Mouse (Mus musculus) megakaryocyte, embryonic 14.5 days (primary cell): ENCODE measurements around the gene Igsf6. TPM values are rescaled to one million over a fixed set of nuclear protein-coding genes. Genes with fewer than 3 reads are reported as not detected.
A peak's percentile ranks its signal among the peaks of the same experiment; 100 is the strongest.

Source experiments
- H3K27me3 ChIP-seq: replicated peaks from 2 replicates; pipeline ENCODE3; 2012; ENCODE audit warnings: inconsistent platforms
- H3K36me3 ChIP-seq: replicated peaks from 2 replicates; pipeline ENCODE3; 2012; ENCODE audit warnings: low read length, inconsistent platforms, mixed read lengths
- H3K4me1 ChIP-seq: 2 replicates; pipeline ENCODE4 v1.6.1; 2012; ENCODE audit warnings: inconsistent platforms
- H3K4me3 ChIP-seq: replicated peaks from 2 replicates; pipeline ENCODE3; 2012; ENCODE audit warnings: moderate library complexity, mild to moderate bottlenecking, inconsistent platforms
- H3K9me3 ChIP-seq: 2 replicates; pipeline ENCODE4 v1.6.1; 2012; ENCODE audit warnings: inconsistent platforms
- FLI1 ChIP-seq: IDR thresholded peaks from 2 replicates; pipeline ENCODE4 v1.6.1; 2012; ENCODE audit warnings: low read length, inconsistent platforms, mixed read lengths
- GATA1 ChIP-seq: IDR thresholded peaks from 3 replicates; pipeline ENCODE4 v1.6.1; 2012; ENCODE audit warnings: mixed read lengths, low read length, inconsistent platforms, borderline replicate concordance
- polyA plus RNA-seq: library from polyadenylated mRNA; stranded (reverse); fragments of >175 nt; gene quantifications from 2 replicates; pipeline ENCODE4 v1.2.3, GENCODE M21; 2012; ENCODE audit warnings: low replicate concordance; ENCODE audit not compliant: insufficient read depth

Gene Igsf6
- polyA plus RNA-seq, 1 experiment, result 6.0 TPM

GRCm38 (mm10) chr7:121084840-121085453 lies 10.6 kb upstream of the Igsf6 start:
- Histone ChIP-seq H3K27me3 (peaks cover 16% of the 10 kb centered on the region), H3K9me3 (no peaks in the 10 kb centered on the region), H3K4me1 (peaks cover 8% of the 10 kb centered on the region; the same call in 1 of the 2 replicates), H3K36me3 (no peaks in the 10 kb centered on the region), H3K4me3 (no peak overlapping the region)
- TF ChIP-seq FLI1, result no peak
- TF ChIP-seq GATA1, result no peak

DNA sequence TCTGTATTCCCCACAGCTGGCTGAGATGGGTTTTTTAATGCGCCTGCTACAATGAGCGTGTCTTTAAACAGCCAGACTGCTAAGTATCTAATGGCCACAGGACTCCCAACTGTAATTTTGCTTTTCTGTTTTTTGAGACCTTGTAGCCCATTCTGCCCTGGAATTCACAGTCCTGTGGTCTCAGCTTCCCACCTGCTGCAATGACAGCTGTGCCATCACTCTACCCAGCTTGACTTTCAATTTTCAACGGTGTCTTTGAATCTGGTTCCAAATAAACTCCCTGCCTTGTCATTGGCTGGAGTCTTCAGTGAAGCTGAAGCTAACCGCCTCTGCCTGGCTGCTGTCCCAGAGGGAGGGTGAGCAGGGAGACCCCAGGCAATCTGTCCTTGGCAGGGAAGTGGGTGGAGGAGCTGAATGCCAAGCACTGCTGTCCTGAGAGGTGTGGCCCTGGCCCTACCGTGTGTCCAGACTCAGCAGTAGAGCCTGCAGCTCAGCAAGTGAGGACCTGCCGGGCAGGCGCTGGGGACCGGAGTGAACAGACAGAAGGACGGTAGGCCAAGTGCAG lies 8.7 kb upstream of the Igsf6 start:
- no peaks in the 10 kb centered on the region for H3K9me3 ChIP-seq
- H3K4me1 ChIP-seq, result peaks cover 3% of the 10 kb centered on the region; the same call in 1 of the 2 replicates
- H3K27me3 ChIP-seq, result peaks cover 12% of the 10 kb centered on the region
- no peak overlapping the region for H3K4me3 ChIP-seq
- no peak for TF ChIP-seq GATA1
- no peak for TF ChIP-seq FLI1
- peaks cover 8% of the 10 kb centered on the region for H3K36me3 ChIP-seq

DNA sequence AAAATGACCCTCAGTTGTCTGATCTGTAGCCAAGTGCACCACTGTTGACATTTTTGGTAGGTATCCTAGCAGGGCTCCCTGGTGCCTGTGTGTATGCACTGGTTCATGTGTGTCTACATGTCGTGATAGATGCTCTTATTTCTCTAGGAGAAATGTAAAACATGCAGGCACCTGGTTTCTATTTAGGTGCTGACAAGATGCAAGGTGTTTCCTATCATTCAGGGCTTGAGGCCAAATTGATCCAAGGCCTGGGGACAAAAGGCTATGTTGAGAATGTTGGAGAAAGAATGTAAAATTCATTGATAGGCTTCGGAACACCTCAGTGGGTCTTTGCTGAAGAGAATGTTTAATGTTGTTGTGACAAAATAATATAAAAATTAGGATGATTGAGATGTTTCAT lies 7.4 kb upstream of the Igsf6 start:
- no peak overlapping the region for H3K4me3 ChIP-seq
- peaks cover 3% of the 10 kb centered on the region; the same call in 1 of the 2 replicates for H3K4me1 ChIP-seq
- no peak for TF ChIP-seq GATA1
- TF ChIP-seq FLI1, result no peak
- H3K9me3 ChIP-seq, result no peaks in the 10 kb centered on the region
- H3K36me3 ChIP-seq, result peaks cover 20% of the 10 kb centered on the region
- peaks cover 8% of the 10 kb centered on the region for H3K27me3 ChIP-seq

- TF ChIP-seq FLI1 (no peak), GATA1 (no peak)
- no peak within 1 kb of the TSS for H3K4me3 ChIP-seq
- peaks cover 25% of the 10 kb centered on the region for H3K36me3 ChIP-seq
- no peaks in the 10 kb centered on the region for H3K9me3 ChIP-seq
- H3K27me3 ChIP-seq, result peaks cover 5% of the 10 kb centered on the region
- peaks cover 3% of the 10 kb centered on the region; the same call in 1 of the 2 replicates for H3K4me1 ChIP-seq
Measured at GRCm38 (mm10) chr7:121081350-121081749, 7.0 kb upstream of the Igsf6 start, which contains the start of gene Otoa. TSS of gene Otoa (plus strand) at chr7:121081650.

GRCm38 (mm10) chr7:121077829-121078228 lies 3.5 kb upstream of the Igsf6 start:
- H3K4me3 ChIP-seq, result no peak overlapping the region
- no peaks in the 10 kb centered on the region for H3K27me3 ChIP-seq
- peaks cover 54% of the 10 kb centered on the region for H3K36me3 ChIP-seq
- TF ChIP-seq GATA1 (no peak), FLI1 (no peak)
- H3K4me1 ChIP-seq, result no peaks in the 10 kb centered on the region
- H3K9me3 ChIP-seq, result no peaks in the 10 kb centered on the region

DNA sequence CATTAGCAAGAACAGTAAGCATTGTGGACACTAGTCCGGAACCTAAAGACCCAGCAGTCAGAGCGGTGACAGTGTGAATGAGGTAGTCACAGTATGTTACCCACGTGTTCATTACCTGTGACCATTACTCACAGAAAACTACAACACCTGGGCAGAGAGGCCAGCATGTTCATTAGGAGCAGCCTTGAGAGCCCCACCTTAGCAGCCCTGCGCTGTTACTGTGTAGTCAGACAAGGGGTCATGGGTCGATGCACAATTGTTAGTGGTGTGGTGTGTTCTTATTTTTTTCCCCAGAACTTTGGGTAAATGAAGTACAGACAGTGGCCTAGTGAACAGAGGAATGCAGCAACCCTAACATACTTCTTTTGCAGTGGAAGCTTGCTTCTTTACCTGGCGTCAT lies 2.9 kb upstream of the Igsf6 start:
- Histone ChIP-seq H3K4me3 (no peak overlapping the region), H3K36me3 (peaks cover 55% of the 10 kb centered on the region), H3K9me3 (no peaks in the 10 kb centered on the region), H3K27me3 (no peaks in the 10 kb centered on the region), H3K4me1 (no peaks in the 10 kb centered on the region)
- TF ChIP-seq FLI1, result no peak
- no peak for TF ChIP-seq GATA1

DNA sequence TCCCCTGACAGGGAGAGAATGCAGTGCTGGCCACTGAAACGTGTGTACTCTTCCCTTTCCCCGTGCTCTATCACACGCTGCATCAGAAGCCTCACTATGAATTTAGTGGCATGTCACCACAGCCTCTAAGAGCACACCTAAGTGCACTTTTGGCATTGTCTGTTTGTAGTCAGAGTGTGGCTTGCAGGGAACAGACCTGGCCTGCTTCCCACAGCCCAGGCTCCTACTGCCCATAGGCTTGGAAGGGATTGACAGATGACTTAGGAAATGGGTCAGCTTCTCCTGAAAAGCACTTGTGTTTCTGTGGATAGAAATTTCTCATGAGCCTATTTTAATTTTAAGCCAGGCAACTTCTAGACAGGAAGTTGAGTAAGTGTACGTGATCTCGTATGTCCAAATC lies 1.0 kb upstream of the Igsf6 start:
- Histone ChIP-seq H3K4me3 (peak overlapping the region; percentile 42), H3K27me3 (no peaks in the 10 kb centered on the region), H3K36me3 (peaks cover 74% of the 10 kb centered on the region), H3K9me3 (no peaks in the 10 kb centered on the region), H3K4me1 (peaks cover 3% of the 10 kb centered on the region; the same call in 1 of the 2 replicates)
- TF ChIP-seq FLI1 (no peak), GATA1 (no peak)

DNA sequence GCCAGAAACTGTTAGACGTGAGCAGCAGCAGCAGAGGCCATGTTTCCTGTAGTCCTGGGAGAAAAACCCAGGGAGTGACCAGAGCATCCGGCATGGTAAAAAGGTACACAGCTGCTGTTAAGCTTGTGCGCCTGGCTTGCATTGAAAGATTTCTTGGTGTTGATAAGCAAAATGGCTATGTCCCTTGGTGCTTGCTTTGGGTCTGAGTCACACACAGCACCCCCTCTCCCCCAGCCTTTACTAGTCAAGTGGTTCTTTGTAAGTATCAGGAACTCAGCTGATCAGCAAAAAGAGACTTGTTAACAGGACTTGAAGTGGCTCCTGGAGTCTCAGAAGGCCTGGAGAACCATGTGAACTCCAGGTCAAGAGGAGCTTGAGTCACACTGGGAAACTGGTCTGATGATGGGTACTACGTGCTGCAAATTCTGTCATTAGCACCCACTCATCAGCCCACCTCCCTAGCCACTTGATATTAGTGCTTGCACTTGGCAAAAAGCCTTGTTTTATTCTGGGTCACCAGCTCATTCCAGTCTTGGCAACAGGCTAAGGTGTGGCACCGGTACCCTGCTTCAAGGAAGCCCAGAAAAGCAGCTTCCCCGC lies 529 bp upstream of the Igsf6 start:
- TF ChIP-seq FLI1 (no peak), GATA1 (no peak)
- H3K36me3 ChIP-seq, result peaks cover 79% of the 10 kb centered on the region

DNA sequence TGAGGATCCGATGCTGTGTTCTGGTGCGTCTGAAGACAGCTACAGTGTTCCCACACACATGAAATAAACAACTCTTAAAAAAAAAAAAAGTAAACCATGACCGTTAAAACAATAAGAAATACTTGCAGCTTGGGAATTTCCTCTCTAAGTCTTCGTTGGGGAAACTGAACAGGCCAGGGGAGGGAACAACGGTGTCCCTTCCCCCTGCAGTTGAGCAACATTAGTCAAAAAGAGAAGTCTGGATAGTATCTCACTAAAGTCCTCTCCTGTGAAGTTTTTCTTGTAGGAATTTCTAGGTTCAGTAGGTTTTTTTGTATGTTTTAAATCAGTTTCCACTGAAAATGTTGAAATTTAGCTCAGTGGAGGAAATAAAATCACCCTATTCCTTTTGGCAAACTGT lies 1.9 kb downstream of the Igsf6 start:
- peaks cover 81% of the 10 kb centered on the region for H3K36me3 ChIP-seq
- peaks cover 3% of the 10 kb centered on the region; the same call in 1 of the 2 replicates for H3K4me1 ChIP-seq
- H3K4me3 ChIP-seq, result no peak overlapping the region
- no peaks in the 10 kb centered on the region for H3K27me3 ChIP-seq
- H3K9me3 ChIP-seq, result no peaks in the 10 kb centered on the region
- no peak for TF ChIP-seq GATA1
- TF ChIP-seq FLI1, result no peak

More for the DNA sequence above, 529 bp upstream of the Igsf6 start:
- peaks cover 3% of the 10 kb centered on the region; the same call in 1 of the 2 replicates for H3K4me1 ChIP-seq
- H3K4me3 ChIP-seq, result peak overlapping the region; percentile 42
- H3K27me3 ChIP-seq, result no peaks in the 10 kb centered on the region
- H3K9me3 ChIP-seq, result no peaks in the 10 kb centered on the region

GRCm38 (mm10) chr7:121071276-121071675 lies 3.1 kb downstream of the Igsf6 start:
- peaks cover 3% of the 10 kb centered on the region; the same call in 1 of the 2 replicates for H3K4me1 ChIP-seq
- TF ChIP-seq FLI1 (no peak), GATA1 (no peak)
- H3K9me3 ChIP-seq, result no peaks in the 10 kb centered on the region
- peaks cover 79% of the 10 kb centered on the region for H3K36me3 ChIP-seq
- no peak overlapping the region for H3K4me3 ChIP-seq
- H3K27me3 ChIP-seq, result no peaks in the 10 kb centered on the region
